Mouse (Mus musculus) heart, embryonic 15.5 days (tissue): ENCODE measurements around the gene Ipp. TPM values are rescaled to one million over a fixed set of nuclear protein-coding genes. Genes with fewer than 3 reads are reported as not detected.

Experiments used
- ATAC-seq: fragments of 200-750 bp; cut with Nextera tagmentation; replicated peaks from 2 replicates; pipeline ENCODE4 v1.8.0; 2017; ENCODE audit warnings: low read depth, moderate TSS enrichment; ENCODE audit not compliant: insufficient number of reproducible peaks, insufficient read depth, low FRiP score
- H3K27ac ChIP-seq: fragments of 300-500 bp; sonication (generic); 2 replicates; pipeline ENCODE4 v1.5.1; 2015; ENCODE audit warnings: mild to moderate bottlenecking, inconsistent platforms
- H3K27me3 ChIP-seq: fragments of 300-500 bp; sonication (generic); 2 replicates; pipeline ENCODE4 v1.6.1; 2015; ENCODE audit warnings: inconsistent platforms
- H3K36me3 ChIP-seq: fragments of 300-500 bp; sonication (generic); 2 replicates; pipeline ENCODE4 v1.6.1; 2015; ENCODE audit warnings: mild to moderate bottlenecking, inconsistent platforms
- H3K4me1 ChIP-seq: fragments of 300-500 bp; sonication (generic); replicated peaks from 2 replicates; pipeline ENCODE4 v1.6.1; 2015; ENCODE audit warnings: inconsistent platforms
- H3K4me2 ChIP-seq: fragments of 300-500 bp; sonication (generic); 2 replicates; pipeline ENCODE4 v1.6.1; 2015; ENCODE audit warnings: inconsistent platforms, mild to moderate bottlenecking, moderate library complexity
- H3K4me3 ChIP-seq: fragments of 300-500 bp; sonication (generic); 2 replicates; pipeline ENCODE4 v1.5.1; 2015; ENCODE audit warnings: mild to moderate bottlenecking, inconsistent platforms
- H3K9ac ChIP-seq: fragments of 300-500 bp; sonication (generic); 2 replicates; pipeline ENCODE4 v1.6.1; 2015; ENCODE audit warnings: mild to moderate bottlenecking, inconsistent platforms
- H3K9me3 ChIP-seq: fragments of 300-500 bp; sonication (generic); replicated peaks from 2 replicates; pipeline ENCODE4 v1.6.1; 2016; ENCODE audit warnings: inconsistent platforms
- WGBS: fragments of 180-500 bp; shearing (Covaris S2); methylation state at CpG from one replicate; pipeline ENCODE4 v1.1.7; 2015; ENCODE audit warnings: mixed read lengths; 5-methylcytosine and 5-hydroxymethylcytosine counted together
- polyA plus RNA-seq: library from polyadenylated mRNA; unstranded; fragments of >200 nt; fragmentation: Nextera tagmentation; extraction: Ambion mirVana; gene quantifications from 2 replicates; pipeline ENCODE4 v1.2.1, GENCODE M21; 2015

The Ipp gene
- polyA plus RNA-seq: 14.5 and 14.8 TPM in 2 replicates

DNA sequence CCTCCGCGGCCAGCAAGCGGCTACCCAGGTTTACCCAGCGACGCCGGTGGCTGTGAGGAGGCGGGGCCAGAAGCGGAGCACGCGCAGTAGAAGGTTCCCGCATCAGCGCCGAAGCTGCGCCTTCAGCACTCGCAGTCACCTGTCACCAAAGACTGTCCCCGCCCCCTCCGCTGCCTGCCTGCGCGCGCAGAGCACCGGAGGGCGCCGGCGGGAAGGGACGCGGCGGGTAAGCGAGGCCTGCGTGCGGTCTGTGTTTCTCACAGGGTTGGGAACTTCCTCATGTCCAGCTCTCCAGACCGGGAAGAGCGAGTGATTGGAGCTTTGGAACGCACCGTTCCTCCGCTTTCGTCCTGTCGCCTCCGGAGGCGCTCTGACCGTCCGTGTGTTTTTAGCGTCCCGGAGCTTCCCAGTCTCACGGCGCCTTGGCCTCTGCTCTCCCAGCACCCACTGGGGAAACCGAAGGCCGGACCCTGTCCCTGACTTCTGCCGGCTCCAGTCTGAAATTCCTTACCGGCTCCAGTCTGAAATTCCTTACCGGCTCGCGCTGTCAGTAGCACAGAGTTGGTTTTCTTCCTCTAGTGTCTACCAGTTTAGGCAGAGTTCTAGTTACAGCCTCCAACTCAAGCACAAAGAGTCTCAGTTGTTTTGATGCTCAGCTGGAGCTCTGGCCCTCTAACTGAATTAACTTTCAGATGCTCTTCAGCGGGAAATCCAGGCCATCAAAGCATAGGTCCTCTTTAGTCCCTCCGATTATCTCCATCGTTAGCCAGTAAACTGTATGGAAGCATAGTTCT lies at the start of gene Ipp:
Gene Ipp (plus strand): TSS at position 125 of the 794 bp plus-strand sequence.
- peak; percentile 97 for ATAC-seq
- H3K4me2 ChIP-seq: peak within 1 kb of the TSS; percentile 70
- H3K27ac ChIP-seq: peak within 1 kb of the TSS; percentile 91
- H3K27me3 ChIP-seq: no peaks in the 10 kb centered on the region
- under 1% methylated on average over 55 of the region's 55 CpGs for WGBS
- H3K9ac ChIP-seq: peak within 1 kb of the TSS; percentile 71
- no peaks in the 10 kb centered on the region for H3K9me3 ChIP-seq
- H3K4me1 ChIP-seq: peaks cover 9% of the 10 kb centered on the region
- no peaks in the 10 kb centered on the region for H3K36me3 ChIP-seq
- peak within 1 kb of the TSS; percentile 61 for H3K4me3 ChIP-seq

GRCm38 (mm10) chr4:116461943-116462342 lies 45.4 kb upstream of the Ipp start:
- no peak overlapping the region for H3K4me3 ChIP-seq
- no peaks in the 10 kb centered on the region for H3K36me3 ChIP-seq
- H3K4me2 ChIP-seq: no peak overlapping the region
- no peaks in the 10 kb centered on the region for H3K27me3 ChIP-seq
- ATAC-seq: no peak
- WGBS: 93% methylated on average over 3 of the region's 3 CpGs
- H3K27ac ChIP-seq: no peak overlapping the region
- H3K9me3 ChIP-seq: no peaks in the 10 kb centered on the region
- H3K4me1 ChIP-seq: peaks cover 18% of the 10 kb centered on the region
- H3K9ac ChIP-seq: no peak overlapping the region

- H3K4me3 ChIP-seq: peak overlapping the region; percentile 96
- no peaks in the 10 kb centered on the region for H3K36me3 ChIP-seq
- H3K4me1 ChIP-seq: peaks cover 18% of the 10 kb centered on the region
- peak overlapping the region; percentile 98 for H3K9ac ChIP-seq
- peak overlapping the region; percentile 73 for H3K4me2 ChIP-seq
- H3K27me3 ChIP-seq: no peaks in the 10 kb centered on the region
- WGBS: under 1% methylated on average over 62 of the region's 74 CpGs
- H3K9me3 ChIP-seq: no peaks in the 10 kb centered on the region
- peak; percentile 68 for ATAC-seq
- H3K27ac ChIP-seq: peak overlapping the region; percentile 91
These were observed 43.9 kb upstream of the Ipp start for GRCm38 (mm10) chr4:116463231-116464125.

DNA sequence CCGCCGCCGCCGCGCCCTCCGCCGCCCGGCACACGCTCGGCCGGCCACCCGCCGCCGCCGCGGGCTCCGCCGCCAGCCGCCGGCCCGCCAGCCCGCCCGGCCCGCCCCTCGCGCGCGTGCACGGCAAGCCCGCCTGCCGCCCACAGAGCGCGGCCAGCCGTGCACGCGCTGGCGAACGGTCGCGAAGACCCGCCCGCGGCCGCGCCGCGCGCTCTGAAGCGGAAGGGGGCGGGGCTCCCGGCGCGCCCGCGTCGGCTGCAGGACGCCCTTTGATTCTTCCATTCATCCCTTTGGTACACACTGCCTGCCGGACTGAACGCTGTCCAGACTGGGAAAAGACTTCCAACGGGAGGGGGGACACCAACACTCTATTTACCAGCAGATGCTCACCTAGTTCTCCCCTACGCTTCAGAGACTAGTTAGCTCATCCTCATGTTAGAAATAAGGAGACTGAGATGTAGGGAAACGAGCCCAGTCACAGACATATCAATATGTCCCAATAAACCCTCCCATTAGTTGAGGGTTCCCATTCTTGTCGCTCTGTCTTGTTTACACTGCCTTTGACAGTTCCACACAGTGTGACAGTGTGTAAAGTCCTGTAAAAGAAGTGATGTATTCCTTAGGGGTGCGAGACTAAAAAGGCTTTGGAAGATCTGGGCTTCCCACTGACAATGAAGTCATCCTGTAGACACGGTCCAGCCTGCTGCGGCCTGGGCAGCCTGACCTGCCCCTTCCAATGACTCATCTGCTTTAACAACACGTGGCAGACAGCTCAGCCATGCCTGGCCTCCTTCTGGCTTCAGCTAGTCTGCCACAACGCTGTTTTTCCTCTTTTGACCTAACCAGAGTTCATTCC lies 43.0 kb upstream of the Ipp start, which contains the start of gene Mast2:
Gene Mast2 (minus strand): TSS at position 58 of the 856 bp plus-strand sequence.
- no peaks in the 10 kb centered on the region for H3K27me3 ChIP-seq
- no peaks in the 10 kb centered on the region for H3K36me3 ChIP-seq
- H3K9me3 ChIP-seq: no peaks in the 10 kb centered on the region
- peak within 1 kb of the TSS; percentile 91 for H3K27ac ChIP-seq
- H3K4me2 ChIP-seq: peak within 1 kb of the TSS; percentile 73
- H3K4me3 ChIP-seq: peak within 1 kb of the TSS; percentile 96
- peaks cover 18% of the 10 kb centered on the region for H3K4me1 ChIP-seq
- peak within 1 kb of the TSS; percentile 98 for H3K9ac ChIP-seq
- peak; percentile 88 for ATAC-seq
- WGBS: 1% methylated on average over 62 of the region's 68 CpGs

GRCm38 (mm10) chr4:116481322-116481721 lies 26.0 kb upstream of the Ipp start:
- no peaks in the 10 kb centered on the region for H3K36me3 ChIP-seq
- ATAC-seq: no peak
- H3K4me1 ChIP-seq: peaks cover 5% of the 10 kb centered on the region
- H3K9me3 ChIP-seq: no peaks in the 10 kb centered on the region
- H3K4me3 ChIP-seq: no peak overlapping the region
- H3K27me3 ChIP-seq: no peaks in the 10 kb centered on the region; the same call in 1 of the 2 replicates
- no peak overlapping the region for H3K27ac ChIP-seq
- no peak overlapping the region for H3K9ac ChIP-seq
- no peak overlapping the region for H3K4me2 ChIP-seq
- WGBS: 48% methylated on average over 2 of the region's 2 CpGs

DNA sequence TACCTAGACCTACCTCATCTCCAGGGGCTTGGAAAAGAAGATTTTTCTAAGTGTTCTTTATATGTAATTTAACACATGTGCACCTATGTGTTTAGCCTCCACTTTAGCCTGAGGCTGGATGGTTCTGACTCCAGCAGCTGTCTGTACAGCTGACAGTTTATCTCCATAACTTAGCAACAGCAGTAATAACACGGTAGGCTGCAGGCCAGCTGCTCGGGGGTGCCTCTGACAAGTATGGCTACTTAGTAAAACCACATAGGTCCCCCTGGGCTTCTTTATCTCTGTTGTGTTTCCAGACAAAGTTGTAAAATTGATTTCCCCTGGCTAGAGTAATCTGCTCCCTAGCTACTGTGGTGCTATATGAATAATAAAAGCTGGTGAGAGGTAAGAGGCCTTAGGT lies 23.9 kb upstream of the Ipp start:
- Histone ChIP-seq H3K27ac (peak overlapping the region; percentile 29; the same call in 1 of the 2 replicates), H3K4me3 (no peak overlapping the region), H3K9ac (no peak overlapping the region), H3K9me3 (no peaks in the 10 kb centered on the region), H3K4me2 (no peak overlapping the region), H3K27me3 (no peaks in the 10 kb centered on the region; the same call in 1 of the 2 replicates), H3K4me1 (peaks cover 5% of the 10 kb centered on the region), H3K36me3 (no peaks in the 10 kb centered on the region)
- WGBS: 5% methylated on average over 2 of the region's 2 CpGs
- no peak for ATAC-seq

DNA sequence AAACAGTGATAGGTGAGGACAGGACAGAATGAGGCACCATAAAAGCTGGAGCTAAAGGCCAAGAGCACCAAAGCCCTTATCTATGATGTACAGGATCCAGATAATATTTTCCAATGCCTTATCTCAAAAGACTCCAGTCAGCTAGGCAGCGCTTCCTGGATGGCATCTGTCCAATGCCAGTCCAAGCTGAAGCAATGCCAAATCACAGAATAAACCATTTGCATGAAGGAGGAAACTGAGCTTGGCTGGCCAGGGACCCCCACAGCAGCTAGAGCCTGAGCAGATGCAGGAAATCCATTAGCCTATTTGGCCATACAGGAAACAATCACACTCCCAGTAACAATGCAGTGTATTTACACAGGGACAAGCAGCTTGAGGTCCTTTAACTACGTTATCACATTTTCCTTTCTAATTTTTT lies 16.2 kb upstream of the Ipp start:
- Histone ChIP-seq H3K27me3 (no peaks in the 10 kb centered on the region), H3K27ac (peak overlapping the region; percentile 35), H3K4me1 (peaks cover 24% of the 10 kb centered on the region), H3K4me3 (no peak overlapping the region), H3K9ac (no peak overlapping the region), H3K9me3 (peaks cover 4% of the 10 kb centered on the region; the same call in 1 of the 2 replicates), H3K4me2 (no peak overlapping the region), H3K36me3 (no peaks in the 10 kb centered on the region)
- 34% methylated on average over 2 of the region's 2 CpGs for WGBS
- peak; percentile 84 for ATAC-seq

- H3K27ac ChIP-seq: peak overlapping the region; percentile 35
- ATAC-seq: 0 out of 2 replicates have a peak, but pooled peaks have one; percentile 51
- H3K9ac ChIP-seq: no peak overlapping the region
- no peak overlapping the region for H3K4me3 ChIP-seq
- peak overlapping the region; percentile 4; the same call in 1 of the 2 replicates for H3K4me2 ChIP-seq
- H3K4me1 ChIP-seq: peaks cover 24% of the 10 kb centered on the region
- WGBS: 13% methylated on average over 2 of the region's 2 CpGs
- peaks cover 4% of the 10 kb centered on the region; the same call in 1 of the 2 replicates for H3K9me3 ChIP-seq
- H3K36me3 ChIP-seq: no peaks in the 10 kb centered on the region
- H3K27me3 ChIP-seq: no peaks in the 10 kb centered on the region
These were observed 15.5 kb upstream of the Ipp start for GRCm38 (mm10) chr4:116491886-116492285.

GRCm38 (mm10) chr4:116492460-116492859 lies 14.9 kb upstream of the Ipp start:
- H3K27ac ChIP-seq: peak overlapping the region; percentile 35
- H3K27me3 ChIP-seq: no peaks in the 10 kb centered on the region
- no peak; the same call in 1 of the 2 replicates for ATAC-seq
- peaks cover 24% of the 10 kb centered on the region for H3K4me1 ChIP-seq
- no peak overlapping the region for H3K4me3 ChIP-seq
- peak overlapping the region; percentile 4; the same call in 1 of the 2 replicates for H3K4me2 ChIP-seq
- WGBS: 48% methylated on average over 4 of the region's 4 CpGs
- H3K9me3 ChIP-seq: peaks cover 4% of the 10 kb centered on the region; the same call in 1 of the 2 replicates
- no peaks in the 10 kb centered on the region for H3K36me3 ChIP-seq
- no peak overlapping the region for H3K9ac ChIP-seq

GRCm38 (mm10) chr4:116493646-116494045 lies 13.7 kb upstream of the Ipp start:
- Histone ChIP-seq H3K36me3 (no peaks in the 10 kb centered on the region), H3K4me3 (no peak overlapping the region), H3K9ac (no peak overlapping the region), H3K27ac (no peak overlapping the region), H3K9me3 (peaks cover 4% of the 10 kb centered on the region; the same call in 1 of the 2 replicates), H3K4me1 (peaks cover 24% of the 10 kb centered on the region), H3K27me3 (no peaks in the 10 kb centered on the region), H3K4me2 (no peak overlapping the region)
- WGBS: 61% methylated on average over 5 of the region's 5 CpGs
- ATAC-seq: no peak
